Mouse (Mus musculus) limb, embryonic 14.5 days (tissue): ENCODE results near the gene Sptlc2. TPM values are rescaled to one million over a fixed set of nuclear protein-coding genes. Genes with fewer than 3 reads are reported as not detected.
A peak's percentile ranks its signal among the peaks of the same experiment; 100 is the strongest.

ENCODE experiments used
- ATAC-seq: fragments of 200-750 bp; cut with Nextera tagmentation; 2 replicates; pipeline ENCODE4 v1.8.0; 2017; ENCODE audit warnings: low read depth, moderate number of reproducible peaks, moderate TSS enrichment; ENCODE audit not compliant: low FRiP score
- DNase-seq: peaks from one replicate; pipeline ENCODE4 v3.0.0-alpha.2; 2015; ENCODE audit warnings: low spot score
- H3K27ac ChIP-seq: fragments of 300-500 bp; sonication (generic); replicated peaks from 2 replicates; pipeline ENCODE4 v1.5.1; 2014; ENCODE audit warnings: low read depth, mild to moderate bottlenecking, low read length, moderate library complexity, mixed read lengths
- H3K27me3 ChIP-seq: fragments of 300-500 bp; sonication (generic); 2 replicates; pipeline ENCODE4 v1.6.1; 2014; ENCODE audit warnings: low read length, mixed read lengths; ENCODE audit not compliant: control insufficient read depth, insufficient read depth
- H3K36me3 ChIP-seq: fragments of 300-500 bp; sonication (generic); 2 replicates; pipeline ENCODE4 v1.6.1; 2014; ENCODE audit warnings: mild to moderate bottlenecking, low read length, moderate library complexity, mixed read lengths; ENCODE audit not compliant: control insufficient read depth, insufficient read depth
- H3K4me1 ChIP-seq: fragments of 300-500 bp; sonication (generic); 2 replicates; pipeline ENCODE4 v1.6.1; 2014; ENCODE audit warnings: antibody characterized with exemption, low read length, mixed read lengths; ENCODE audit not compliant: control insufficient read depth, insufficient read depth
- H3K4me2 ChIP-seq: fragments of 300-500 bp; sonication (generic); replicated peaks from 2 replicates; pipeline ENCODE4 v1.6.1; 2014; ENCODE audit warnings: low read depth, mild to moderate bottlenecking, low read length, moderate library complexity; ENCODE audit not compliant: severe bottlenecking
- H3K4me3 ChIP-seq: fragments of 300-500 bp; sonication (generic); replicated peaks from 2 replicates; pipeline ENCODE4 v1.5.1; 2014; ENCODE audit warnings: low read length
- H3K9ac ChIP-seq: fragments of 300-500 bp; sonication (generic); 2 replicates; pipeline ENCODE4 v1.6.1; 2014; ENCODE audit warnings: mild to moderate bottlenecking, low read depth, low read length, moderate library complexity; ENCODE audit not compliant: severe bottlenecking
- H3K9me3 ChIP-seq: fragments of 300-500 bp; sonication (generic); 2 replicates; pipeline ENCODE4 v1.6.1; 2016; ENCODE audit warnings: low read length; ENCODE audit not compliant: control insufficient read depth
- POLR2A ChIP-seq: fragments of 200-500 bp; IDR thresholded peaks from 2 replicates; pipeline ENCODE4 v1.8.0; 2012; ENCODE audit warnings: inconsistent platforms, mild to moderate bottlenecking, moderate library complexity, borderline replicate concordance; ENCODE audit not compliant: insufficient read depth, insufficient read length; ENCODE audit errors: extremely low read depth
- WGBS: fragments of 180-500 bp; shearing (Covaris S2); extraction: QIAGEN DNeasy Blood & Tissue Kit; methylation state at CpG from one replicate; pipeline ENCODE4 v1.1.7; 2014; 5-methylcytosine and 5-hydroxymethylcytosine counted together
- polyA plus RNA-seq, 2 experiments: library from polyadenylated mRNA; depleted of rRNA in 1 of 2; stranded (reverse) in 1 of 2; unstranded in 1 of 2; fragments of >200 nt; fragmentation: Nextera tagmentation in 1 of 2; extraction: Ambion mirVana in 1 of 2; gene quantifications; 2 replicates each; pipeline versions ENCODE4 v1.2.1 to v1.2.3; 2012 to 2014

The Sptlc2 gene
- polyA plus RNA-seq, 2 experiments = 35.2 to 85.5 TPM

GRCm38 (mm10) chr12:87299657-87300440, 88.3 kb downstream of the Sptlc2 start, which contains the start of gene Ism2:
Gene Ism2, minus strand, starts transcription at chr12:87299705.
- Histone ChIP-seq H3K4me2 (peak within 1 kb of the TSS; percentile 97), H3K27me3 (peaks cover 17% of the 10 kb centered on the region; the same call in 1 of the 2 replicates), H3K27ac (no peak within 1 kb of the TSS), H3K4me1 (no peaks in the 10 kb centered on the region), H3K4me3 (peak within 1 kb of the TSS; percentile 73), H3K9ac (peak within 1 kb of the TSS; percentile 72), H3K9me3 (no peaks in the 10 kb centered on the region), H3K36me3 (no peaks in the 10 kb centered on the region)
- 4% methylated on average over 55 of the region's 86 CpGs for WGBS
- DNase-seq (peak; percentile 6), ATAC-seq (peak; percentile 74)
- TF ChIP-seq POLR2A = no peak

DNA sequence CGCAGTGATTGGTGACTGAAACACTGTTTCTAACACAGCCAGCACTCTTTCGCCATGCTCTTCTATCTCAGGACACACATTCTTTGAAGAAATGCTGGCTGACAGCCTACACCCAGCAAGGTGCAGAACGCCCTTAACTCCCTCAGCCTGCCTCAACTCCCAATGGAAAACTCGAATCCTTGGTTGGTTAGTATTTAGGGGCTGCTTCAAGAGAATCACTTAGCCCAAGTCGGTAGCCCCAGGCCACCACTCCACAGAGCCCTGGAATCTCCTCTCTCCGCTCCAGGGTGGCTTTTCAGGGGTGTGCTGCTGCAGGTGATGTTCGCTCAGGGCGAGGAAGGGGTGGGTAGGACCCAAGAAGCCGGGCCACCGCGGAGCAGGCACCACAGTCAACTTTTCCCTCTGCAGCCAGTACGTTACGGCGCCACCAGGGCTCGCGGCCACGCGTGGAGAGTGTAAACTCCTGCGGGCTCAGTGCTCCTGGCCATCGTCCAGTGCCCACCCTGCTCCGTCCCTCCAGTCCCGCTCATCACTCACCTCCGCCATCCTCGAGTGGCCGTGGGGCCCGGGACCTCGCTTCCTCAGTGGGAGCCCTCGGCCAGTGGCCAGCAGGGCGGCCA, 89.0 kb downstream of the Sptlc2 start:
- TF ChIP-seq POLR2A = no peak
- Histone ChIP-seq H3K4me2 (peak overlapping the region; percentile 97), H3K9ac (peak overlapping the region; percentile 72), H3K9me3 (no peaks in the 10 kb centered on the region), H3K4me1 (no peaks in the 10 kb centered on the region), H3K36me3 (no peaks in the 10 kb centered on the region), H3K27me3 (peaks cover 17% of the 10 kb centered on the region; the same call in 1 of the 2 replicates), H3K27ac (no peak overlapping the region), H3K4me3 (peak overlapping the region; percentile 73)
- ATAC-seq (peak; percentile 47; the same call in 1 of the 2 replicates), DNase-seq (no peak)
- 8% methylated on average over 29 of the region's 29 CpGs for WGBS

- H3K4me2 ChIP-seq = no peak overlapping the region
- H3K9me3 ChIP-seq = no peaks in the 10 kb centered on the region
- no peaks in the 10 kb centered on the region for H3K36me3 ChIP-seq
- TF ChIP-seq POLR2A = no peak
- 77% methylated on average over 6 of the region's 6 CpGs for WGBS
- H3K27me3 ChIP-seq = no peaks in the 10 kb centered on the region
- no peak for DNase-seq
- H3K9ac ChIP-seq = no peak overlapping the region
- no peak overlapping the region for H3K4me3 ChIP-seq
- no peak overlapping the region for H3K27ac ChIP-seq
- no peaks in the 10 kb centered on the region for H3K4me1 ChIP-seq
- no peak for ATAC-seq
These were observed 94.2 kb downstream of the Sptlc2 start for GRCm38 (mm10) chr12:87293934-87294333.

DNA sequence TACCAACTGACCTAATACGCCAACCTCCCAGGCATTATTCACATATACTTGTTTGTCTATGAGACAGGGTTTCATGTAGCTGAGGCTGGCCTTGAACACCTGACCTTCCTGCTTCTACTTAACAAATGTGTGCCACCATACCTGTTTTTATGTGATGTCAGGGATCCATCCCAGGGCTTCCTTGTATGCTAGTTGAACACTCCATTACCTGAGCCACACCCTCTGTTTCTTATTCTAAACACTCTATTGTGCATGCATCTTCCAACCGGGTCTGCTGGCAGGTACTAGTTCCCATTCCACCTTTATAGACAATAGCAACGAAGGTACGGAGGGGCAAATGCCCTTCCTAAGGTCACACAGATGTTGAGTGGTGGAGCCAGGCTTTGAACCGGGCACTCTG, 99.1 kb downstream of the Sptlc2 start:
- no peaks in the 10 kb centered on the region for H3K4me1 ChIP-seq
- H3K27me3 ChIP-seq = no peaks in the 10 kb centered on the region
- H3K9me3 ChIP-seq = no peaks in the 10 kb centered on the region
- H3K9ac ChIP-seq = no peak overlapping the region
- H3K27ac ChIP-seq = no peak overlapping the region
- no peak overlapping the region for H3K4me3 ChIP-seq
- TF ChIP-seq POLR2A = no peak
- ATAC-seq (no peak), DNase-seq (no peak)
- no peak overlapping the region for H3K4me2 ChIP-seq
- WGBS = 85% methylated on average over 5 of the region's 5 CpGs
- H3K36me3 ChIP-seq = no peaks in the 10 kb centered on the region

DNA sequence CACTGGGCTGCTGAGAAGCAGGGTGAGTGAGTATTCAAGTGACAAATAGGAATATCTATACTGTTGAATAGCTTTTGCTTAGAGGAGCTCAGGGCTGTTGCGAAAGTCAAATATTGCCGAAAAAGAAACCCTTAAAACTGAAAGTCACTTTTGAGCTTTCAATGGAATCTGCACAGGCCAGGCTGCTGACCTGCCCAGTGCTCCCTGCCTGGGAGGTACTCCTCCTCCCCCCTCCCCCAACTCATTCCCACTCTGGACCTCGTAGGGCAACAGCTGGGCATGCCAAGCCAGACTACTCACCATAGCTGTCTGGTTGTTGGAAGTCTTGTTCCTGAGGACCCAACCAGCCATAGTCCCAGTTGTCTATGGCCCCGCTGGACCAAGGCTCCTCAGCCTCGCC, 103.4 kb downstream of the Sptlc2 start:
- Histone ChIP-seq H3K27me3 (no peaks in the 10 kb centered on the region), H3K4me3 (no peak overlapping the region), H3K27ac (no peak overlapping the region), H3K36me3 (no peaks in the 10 kb centered on the region), H3K4me2 (no peak overlapping the region), H3K9me3 (no peaks in the 10 kb centered on the region), H3K4me1 (no peaks in the 10 kb centered on the region), H3K9ac (no peak overlapping the region)
- ATAC-seq (no peak), DNase-seq (no peak)
- no peak for TF ChIP-seq POLR2A
- 89% methylated on average over 5 of the region's 5 CpGs for WGBS
